Mouse (Mus musculus): ENCODE data around the gene Sqor.
A peak's percentile ranks its signal among the peaks of the same experiment; 100 is the strongest.

The Sqor gene

GRCm38 (mm10) chr2:122784701-122785100 is 19.7 kb downstream of the Sqor start:
- DNase-seq = no peak

GRCm38 (mm10) chr2:122786167-122786566 is 21.1 kb downstream of the Sqor start:
- DNase-seq = no peak

GRCm38 (mm10) chr2:122789311-122789710 is 24.3 kb downstream of the Sqor start:
- no peak for DNase-seq

- no peak for DNase-seq
Observed at GRCm38 (mm10) chr2:122789730-122790129, 24.7 kb downstream of the Sqor start.

GRCm38 (mm10) chr2:122804392-122804791 is 39.4 kb downstream of the Sqor start:
- no peak for DNase-seq

- no peak for DNase-seq
Observed at GRCm38 (mm10) chr2:122806040-122806439, 41.0 kb downstream of the Sqor start.

- DNase-seq = no peak
Observed at GRCm38 (mm10) chr2:122809027-122809426, 44.0 kb downstream of the Sqor start.

GRCm38 (mm10) chr2:122816986-122817385 is 51.9 kb downstream of the Sqor start:
- DNase-seq = no peak

- no peak for DNase-seq
Observed at GRCm38 (mm10) chr2:122821246-122821645, 56.2 kb downstream of the Sqor start.

- DNase-seq = peak; percentile 33 to 48
Observed at GRCm38 (mm10) chr2:122825406-122826236, 60.6 kb downstream of the Sqor start.

- DNase-seq = no peak
Observed at GRCm38 (mm10) chr2:122826302-122826701, 61.3 kb downstream of the Sqor start.

- no peak for DNase-seq
Observed at GRCm38 (mm10) chr2:122854636-122855035, 89.6 kb downstream of the Sqor start.

GRCm38 (mm10) chr2:122855354-122855753 is 90.3 kb downstream of the Sqor start:
- DNase-seq = no peak

All from cerebellum, adult 18-20 months (tissue).